8 mouse cellular contexts compared by ENCODE assay signal in genomic region chr11:119258572-119259322, GRCm38 (mm10). TPM values are rescaled to one million over a fixed set of nuclear protein-coding genes. Genes with fewer than 3 reads are reported as not detected.
DNase-seq lines count a peak whose midpoint lies in the region; ATAC-seq and TF ChIP-seq lines count a peak whose summit lies in the region.

No protein-coding gene starts in this region.

- TF ChIP-seq CTCF in MEL (IDR thresholded peaks at IDR 0.05 in 2 of 3, conservative IDR thresholded peaks at IDR 0.05 in 1 of 3; ENCODE audit: control insufficient read depth in 1 of 3, insufficient read depth in 1 of 3, low read depth in 2 of 3, low read length in 3 of 3, poor library complexity in 1 of 3, severe bottlenecking in 1 of 3): no peak
- TF ChIP-seq CTCF in liver, embryonic 14.5 days (IDR thresholded peaks at IDR 0.05; ENCODE audit: low read depth): no peak
- TF ChIP-seq CTCF in stomach, postnatal 0 days (IDR thresholded peaks at IDR 0.05; ENCODE audit: low read depth): no peak

- 69% methylated on average over 23 of the region's 23 CpGs for WGBS in forebrain, embryonic 16.5 days
- WGBS in liver, embryonic 14.5 days (ENCODE audit: insufficient replicate concordance): 57% methylated on average over 23 of the region's 23 CpGs
- 52% methylated on average over 23 of the region's 23 CpGs for WGBS in stomach, postnatal 0 days

- H3K4me2 ChIP-seq in forebrain, embryonic 16.5 days (ENCODE audit: low read length): peak overlapping the region; percentile 53
- H3K4me2 ChIP-seq in liver, embryonic 14.5 days (ENCODE audit: low read depth): peak overlapping the region; percentile 53
- peak overlapping the region; percentile 21 for H3K4me2 ChIP-seq in stomach, postnatal 0 days (replicated peaks; ENCODE audit: low read depth)

- intact Hi-C loops in heart, postnatal 25 days (cut with DNase I): no loop called here

- peak; percentile 97 for DNase-seq in MEL (ENCODE audit: low read depth, low spot score)
- DNase-seq in cerebellum, adult 18-20 months: peak; percentile 64 to 72
- peak; percentile 53 for DNase-seq in heart, postnatal 25 days (ENCODE audit: low spot score)
- DNase-seq in kidney, postnatal 4 days: peak; percentile 76 to 85
- DNase-seq in liver, embryonic 14.5 days (ENCODE audit: low read depth in 3 of 3, low spot score in 3 of 3): peak in 2 of 3 experiments; percentile 43 to 49
- peak; percentile 77 for DNase-seq in naive thymus-derived CD4-positive, alpha-beta T cell, adult 2 months (ENCODE audit: low read depth)
- peak; percentile 66 for DNase-seq in stomach, postnatal 0 days (ENCODE audit: low spot score)

- no peak; a peak in 1 of 4 replicates for TF ChIP-seq EP300 in MEL (IDR thresholded peaks at IDR 0.05; ENCODE audit: low read depth in 1 of 2, low read length in 2 of 2)
- TF ChIP-seq EP300 in liver, embryonic 14.5 days (IDR thresholded peaks at IDR 0.05; ENCODE audit: low read depth): no peak
- no peak for TF ChIP-seq EP300 in stomach, postnatal 0 days (optimal IDR thresholded peaks at IDR 0.05)

- H3K79me2 ChIP-seq in MEL (ENCODE audit: control insufficient read depth, insufficient read depth, low read length, poor library complexity): no peaks in the 10 kb centered on the region

- peak; percentile 67 to 86 for TF ChIP-seq POLR2A in MEL (IDR thresholded peaks at IDR 0.05; ENCODE audit: control insufficient read depth in 1 of 2, insufficient read depth in 1 of 2, low read depth in 1 of 2, low read length in 2 of 2, poor library complexity in 1 of 2)

- peak; percentile 81 for ATAC-seq in forebrain, embryonic 16.5 days
- peak; percentile 68 for ATAC-seq in liver, embryonic 14.5 days (ENCODE audit: insufficient read depth)
- ATAC-seq in stomach, postnatal 0 days (ENCODE audit: low FRiP score, low TSS enrichment): peak; percentile 70

- peak overlapping the region; percentile 65 for H3K9ac ChIP-seq in MEL (ENCODE audit: control insufficient read depth, low read depth, low read length, poor library complexity, severe bottlenecking)
- peak overlapping the region; percentile 29; the same call in 1 of the 2 replicates for H3K9ac ChIP-seq in forebrain, embryonic 16.5 days (replicated peaks; ENCODE audit: low read depth, low read length)
- H3K9ac ChIP-seq in liver, embryonic 14.5 days (replicated peaks): peak overlapping the region; percentile 28; the same call in 1 of the 2 replicates
- peak overlapping the region; percentile 1; the same call in 1 of the 2 replicates for H3K9ac ChIP-seq in stomach, postnatal 0 days (ENCODE audit: low read length)

- no peaks in the 10 kb centered on the region for H3K9me3 ChIP-seq in MEL (replicated peaks; ENCODE audit: insufficient read depth, low read length)
- H3K9me3 ChIP-seq in forebrain, embryonic 16.5 days (ENCODE audit: control insufficient read depth, low read length): no peaks in the 10 kb centered on the region
- no peaks in the 10 kb centered on the region for H3K9me3 ChIP-seq in liver, embryonic 14.5 days (ENCODE audit: control insufficient read depth, low read length)
- H3K9me3 ChIP-seq in stomach, postnatal 0 days (ENCODE audit: control insufficient read depth, low read length): no peaks in the 10 kb centered on the region

- peak overlapping the region; percentile 60 to 63 for H3K4me3 ChIP-seq in MEL (ENCODE audit: control insufficient read depth in 1 of 2, insufficient read depth in 1 of 2, low read depth in 2 of 2, low read length in 2 of 2)
- H3K4me3 ChIP-seq in forebrain, embryonic 16.5 days (replicated peaks; ENCODE audit: low read length): peak overlapping the region; percentile 32
- peak overlapping the region; percentile 24 to 46 for H3K4me3 ChIP-seq in liver, embryonic 14.5 days (ENCODE audit: insufficient read depth in 1 of 2, low read depth in 2 of 2, low read length in 2 of 2)
- H3K4me3 ChIP-seq in stomach, postnatal 0 days (ENCODE audit: low read depth, low read length): peak overlapping the region; percentile 1; the same call in 1 of the 2 replicates

- H3K27ac ChIP-seq in MEL (ENCODE audit: control insufficient read depth, low read depth, low read length): peak overlapping the region; percentile 89
- H3K27ac ChIP-seq in forebrain, embryonic 16.5 days (ENCODE audit: low read length): no peak overlapping the region
- H3K27ac ChIP-seq in liver, embryonic 14.5 days: no peak overlapping the region
- 0 out of 2 replicates have a peak overlapping the region, but pooled peaks have one; percentile 31 for H3K27ac ChIP-seq in stomach, postnatal 0 days (replicated peaks)

- no peaks in the 10 kb centered on the region for H3K27me3 ChIP-seq in MEL (ENCODE audit: control insufficient read depth in 1 of 2, insufficient read depth in 2 of 2, low read length in 2 of 2)
- no peaks in the 10 kb centered on the region for H3K27me3 ChIP-seq in forebrain, embryonic 16.5 days (replicated peaks; ENCODE audit: control insufficient read depth, insufficient read depth, low read length)
- no peaks in the 10 kb centered on the region for H3K27me3 ChIP-seq in liver, embryonic 14.5 days (ENCODE audit: control insufficient read depth, insufficient read depth, low read length)
- H3K27me3 ChIP-seq in stomach, postnatal 0 days (ENCODE audit: control insufficient read depth, insufficient read depth, low read length): no peaks in the 10 kb centered on the region

- no peak for TF ChIP-seq RAD21 in MEL (IDR thresholded peaks at IDR 0.05; ENCODE audit: low read depth, low read length)

- peaks cover 0 to 8% of the 10 kb centered on the region in 2 experiments; a peak in 3 of 4 replicates for H3K4me1 ChIP-seq in MEL (ENCODE audit: control insufficient read depth in 1 of 2, insufficient read depth in 2 of 2, low read length in 2 of 2)
- H3K4me1 ChIP-seq in forebrain, embryonic 16.5 days (replicated peaks; ENCODE audit: control insufficient read depth, insufficient read depth, low read length): no peaks in the 10 kb centered on the region
- H3K4me1 ChIP-seq in liver, embryonic 14.5 days (replicated peaks; ENCODE audit: control insufficient read depth in 2 of 2, insufficient read depth in 2 of 2, low read length in 1 of 2): 0 out of 4 replicates have a peak, but pooled peaks cover 0 to 2% of the 10 kb centered on the region in 2 experiments
- no peaks in the 10 kb centered on the region for H3K4me1 ChIP-seq in stomach, postnatal 0 days (replicated peaks; ENCODE audit: control insufficient read depth, insufficient read depth)

- no peaks in the 10 kb centered on the region for H3K36me3 ChIP-seq in MEL (ENCODE audit: control insufficient read depth in 1 of 2, insufficient read depth in 2 of 2, low read length in 2 of 2)
- H3K36me3 ChIP-seq in forebrain, embryonic 16.5 days (ENCODE audit: control insufficient read depth, insufficient read depth): no peaks in the 10 kb centered on the region
- H3K36me3 ChIP-seq in liver, embryonic 14.5 days (replicated peaks; ENCODE audit: control insufficient read depth, insufficient read depth, low read depth): no peaks in the 10 kb centered on the region
- H3K36me3 ChIP-seq in stomach, postnatal 0 days (ENCODE audit: control insufficient read depth, insufficient read depth, low read length): no peaks in the 10 kb centered on the region

RNA-seq across cellular contexts. Expression of gene Gaa, which starts 8.9 kb away (rescaled TPM):
- total RNA-seq in MEL (2012; rRNA removed): 51.4 and 54.1 TPM in 2 replicates
- polyA plus RNA-seq in MEL (2012; ENCODE audit: insufficient read depth in 1 of 2, insufficient read length in 2 of 2, low read depth in 1 of 2, low replicate concordance in 2 of 2, missing spikeins in 1 of 2): 10 to 100 TPM in 1 of 2 experiments, not detected in 1; 85.6 TPM
- polyA plus RNA-seq in forebrain, embryonic 16.5 days (2015; fragmentation: Nextera tagmentation; extraction: Ambion mirVana): 59.8 and 69.7 TPM in 2 replicates
- total RNA-seq in heart, postnatal 25 days (2021): 10 to 100 TPM; 69.6 to 73.2 TPM
- polyA plus RNA-seq in liver, embryonic 14.5 days (2012; rRNA removed): 14.7 and 18.8 TPM in 2 replicates
- polyA plus RNA-seq in liver, embryonic 14.5 days (2014; fragmentation: Nextera tagmentation; extraction: Ambion mirVana): 11.8 and 14.7 TPM in 2 replicates
- 30.8 and 35.5 TPM in 2 replicates for polyA plus RNA-seq in stomach, postnatal 0 days (2015; fragmentation: Nextera tagmentation; extraction: Ambion mirVana)

RNA-seq across cellular contexts. Expression of gene Ccdc40, which starts 30.4 kb away (rescaled TPM):
- 0.46 and 0.92 TPM in 2 replicates for total RNA-seq in MEL (2012; rRNA removed)
- polyA plus RNA-seq in MEL (2012; ENCODE audit: insufficient read depth in 1 of 2, insufficient read length in 2 of 2, low read depth in 1 of 2, low replicate concordance in 2 of 2, missing spikeins in 1 of 2): 1 to 10 TPM in 1 of 2 experiments, not detected in 1; 1.9 TPM
- polyA plus RNA-seq in forebrain, embryonic 16.5 days (2015; fragmentation: Nextera tagmentation; extraction: Ambion mirVana): 11.5 and 14.1 TPM in 2 replicates
- total RNA-seq in heart, postnatal 25 days (2021): not detected
- polyA plus RNA-seq in liver, embryonic 14.5 days (2012; rRNA removed): 0.42 and 0.59 TPM in 2 replicates
- 0.29 and 0.42 TPM in 2 replicates for polyA plus RNA-seq in liver, embryonic 14.5 days (2014; fragmentation: Nextera tagmentation; extraction: Ambion mirVana)
- 0.92 and 1.2 TPM in 2 replicates for polyA plus RNA-seq in stomach, postnatal 0 days (2015; fragmentation: Nextera tagmentation; extraction: Ambion mirVana)

RNA-seq across cellular contexts. Expression of gene Tbc1d16, which starts 30.4 kb away (rescaled TPM):
- total RNA-seq in MEL (2012; rRNA removed): 12.0 and 13.6 TPM in 2 replicates
- polyA plus RNA-seq in MEL (2012; ENCODE audit: insufficient read depth in 1 of 2, insufficient read length in 2 of 2, low read depth in 1 of 2, low replicate concordance in 2 of 2, missing spikeins in 1 of 2): 10 to 100 TPM in 1 of 2 experiments, not detected in 1; 19.2 TPM
- 52.3 and 54.6 TPM in 2 replicates for polyA plus RNA-seq in forebrain, embryonic 16.5 days (2015; fragmentation: Nextera tagmentation; extraction: Ambion mirVana)
- total RNA-seq in heart, postnatal 25 days (2021): 10 to 100 TPM; 65.1 to 66.4 TPM
- polyA plus RNA-seq in liver, embryonic 14.5 days (2012; rRNA removed): 0.92 and 1.0 TPM in 2 replicates
- 0.58 and 0.76 TPM in 2 replicates for polyA plus RNA-seq in liver, embryonic 14.5 days (2014; fragmentation: Nextera tagmentation; extraction: Ambion mirVana)
- 4.8 and 6.3 TPM in 2 replicates for polyA plus RNA-seq in stomach, postnatal 0 days (2015; fragmentation: Nextera tagmentation; extraction: Ambion mirVana)

RNA-seq across cellular contexts. Expression of gene Eif4a3, which starts 41.1 kb away (rescaled TPM):
- 509 and 608 TPM in 2 replicates for total RNA-seq in MEL (2012; rRNA removed)
- polyA plus RNA-seq in MEL (2012; ENCODE audit: insufficient read depth in 1 of 2, insufficient read length in 2 of 2, low read depth in 1 of 2, low replicate concordance in 2 of 2, missing spikeins in 1 of 2): 100 to 1,000 TPM; 427 to 521 TPM
- 271 and 273 TPM in 2 replicates for polyA plus RNA-seq in forebrain, embryonic 16.5 days (2015; fragmentation: Nextera tagmentation; extraction: Ambion mirVana)
- total RNA-seq in heart, postnatal 25 days (2021): 10 to 100 TPM; 64.8 to 67.6 TPM
- polyA plus RNA-seq in liver, embryonic 14.5 days (2012; rRNA removed): 67.7 and 95.8 TPM in 2 replicates
- 160 and 170 TPM in 2 replicates for polyA plus RNA-seq in liver, embryonic 14.5 days (2014; fragmentation: Nextera tagmentation; extraction: Ambion mirVana)
- 183 and 197 TPM in 2 replicates for polyA plus RNA-seq in stomach, postnatal 0 days (2015; fragmentation: Nextera tagmentation; extraction: Ambion mirVana)

RNA-seq across cellular contexts. Expression of gene Card14, which starts 48.8 kb away (rescaled TPM):
- total RNA-seq in MEL (2012; rRNA removed): not detected in 2 replicates
- not detected for polyA plus RNA-seq in MEL (2012; ENCODE audit: insufficient read depth in 1 of 2, insufficient read length in 2 of 2, low read depth in 1 of 2, low replicate concordance in 2 of 2, missing spikeins in 1 of 2)
- 0.13 and 0.40 TPM in 2 replicates for polyA plus RNA-seq in forebrain, embryonic 16.5 days (2015; fragmentation: Nextera tagmentation; extraction: Ambion mirVana)
- total RNA-seq in heart, postnatal 25 days (2021): under 1 TPM; 0.08 to 0.10 TPM
- 0.17 and 0.21 TPM in 2 replicates for polyA plus RNA-seq in liver, embryonic 14.5 days (2012; rRNA removed)
- 0.18 and 0.23 TPM in 2 replicates for polyA plus RNA-seq in liver, embryonic 14.5 days (2014; fragmentation: Nextera tagmentation; extraction: Ambion mirVana)
- polyA plus RNA-seq in stomach, postnatal 0 days (2015; fragmentation: Nextera tagmentation; extraction: Ambion mirVana): 1.8 and 1.9 TPM in 2 replicates

Comparison
In these comparisons a context has a peak if more than half of its experiments do, and no peak if none do; other contexts are left out.
1. DNase-seq: peak in every context shown above with its lines; median percentile 97 in MEL; 80 in kidney, postnatal 4 days; 77 in naive thymus-derived CD4-positive, alpha-beta T cell, adult 2 months; 68 in cerebellum, adult 18-20 months; 66 in stomach, postnatal 0 days; 53 in heart, postnatal 25 days; 46 in liver, embryonic 14.5 days.
2. H3K27ac ChIP-seq: peak in MEL (single experiment) and stomach, postnatal 0 days (single experiment); none in forebrain, embryonic 16.5 days (single experiment) and liver, embryonic 14.5 days (single experiment).
3. H3K4me3 ChIP-seq: peak in every context shown above with its lines; median percentile 62 in MEL; 35 in liver, embryonic 14.5 days; 32 in forebrain, embryonic 16.5 days; 1 in stomach, postnatal 0 days.
4. H3K9ac ChIP-seq: peak in every context shown above with its lines; median percentile 65 in MEL; 29 in forebrain, embryonic 16.5 days; 28 in liver, embryonic 14.5 days; 1 in stomach, postnatal 0 days.
5. Peak in every context shown above with its lines, with median percentiles within 50 percentile points of each other: ATAC-seq and H3K4me2 ChIP-seq.